Mouse (Mus musculus): ENCODE results near the gene Olfr96.
"Not testable (repeated sequence)": the region's sequence is repeated elsewhere in the genome, so short reads cannot be mapped to it uniquely, and the experiment has no call there.

Olfr96 gene

GRCm38 (mm10) chr17:37219846-37220245 lies at the start of gene Olfr96:
Gene Olfr96 (plus strand): TSS chr17:37220146.
- DNase-seq (ENCODE audit: low spot score), result no peak

GRCm38 (mm10) chr17:37185474-37185873 lies 34.5 kb upstream of the Olfr96 start:
- no peak for DNase-seq (ENCODE audit: low spot score)

- peak; percentile 58 for DNase-seq (ENCODE audit: low spot score)
Measured at GRCm38 (mm10) chr17:37190711-37191110, 29.2 kb upstream of the Olfr96 start.

GRCm38 (mm10) chr17:37193032-37193431 lies 26.9 kb upstream of the Olfr96 start:
- no peak for DNase-seq (ENCODE audit: low spot score)

GRCm38 (mm10) chr17:37193656-37194055 lies 26.3 kb upstream of the Olfr96 start, which contains the start of gene Ubd:
Gene Ubd (plus strand): TSS chr17:37193892.
- no peak for DNase-seq (ENCODE audit: low spot score)

GRCm38 (mm10) chr17:37194782-37195181 lies 25.2 kb upstream of the Olfr96 start:
- no peak for DNase-seq (ENCODE audit: low spot score)

GRCm38 (mm10) chr17:37196845-37197724 lies 22.9 kb upstream of the Olfr96 start:
- DNase-seq (ENCODE audit: low spot score), result peak; percentile 79

- DNase-seq (ENCODE audit: low spot score), result no peak
Measured at GRCm38 (mm10) chr17:37200894-37201293, 19.1 kb upstream of the Olfr96 start, which contains the start of gene Olfr94. Gene Olfr94 (minus strand): TSS chr17:37200994.

GRCm38 (mm10) chr17:37203206-37203916 lies 16.6 kb upstream of the Olfr96 start:
- DNase-seq (ENCODE audit: low spot score), result peak; percentile 93

- no peak for DNase-seq (ENCODE audit: low spot score)
Measured at GRCm38 (mm10) chr17:37203917-37204236, 16.1 kb upstream of the Olfr96 start.

GRCm38 (mm10) chr17:37210884-37211768 lies 8.8 kb upstream of the Olfr96 start:
- DNase-seq (ENCODE audit: low spot score), result peak; percentile 42

GRCm38 (mm10) chr17:37213018-37213417 lies 6.9 kb upstream of the Olfr96 start, which contains the start of gene Olfr95:
Gene Olfr95 (minus strand): TSS chr17:37213118.
- DNase-seq (ENCODE audit: low spot score), result no peak

- no peak for DNase-seq (ENCODE audit: low spot score)
Measured at GRCm38 (mm10) chr17:37218486-37218885, 1.5 kb upstream of the Olfr96 start.

- DNase-seq (ENCODE audit: low spot score), result peak; percentile 24
Measured at GRCm38 (mm10) chr17:37221879-37222278, 1.9 kb downstream of the Olfr96 start.

- not testable (repeated sequence) for DNase-seq (ENCODE audit: low spot score)
Measured at GRCm38 (mm10) chr17:37237230-37237629, 17.3 kb downstream of the Olfr96 start, which contains the start of gene Olfr97. Gene Olfr97 (minus strand): TSS chr17:37237330.

GRCm38 (mm10) chr17:37242198-37242597 lies 22.3 kb downstream of the Olfr96 start:
- no peak for DNase-seq (ENCODE audit: low spot score)

GRCm38 (mm10) chr17:37246715-37247114 lies 26.8 kb downstream of the Olfr96 start:
- peak; percentile 39 for DNase-seq (ENCODE audit: low spot score)

- no peak for DNase-seq (ENCODE audit: low spot score)
Measured at GRCm38 (mm10) chr17:37249460-37249859, 29.5 kb downstream of the Olfr96 start.

- DNase-seq (ENCODE audit: low spot score), result peak; percentile 42
Measured at GRCm38 (mm10) chr17:37250544-37250943, 30.6 kb downstream of the Olfr96 start.

- no peak for DNase-seq (ENCODE audit: low spot score)
Measured at GRCm38 (mm10) chr17:37263626-37264025, 43.7 kb downstream of the Olfr96 start, which contains the start of gene Olfr98. Gene Olfr98 (minus strand): TSS chr17:37263749.

GRCm38 (mm10) chr17:37270058-37270701 lies 50.2 kb downstream of the Olfr96 start, which contains the start of gene H2-M3:
Gene H2-M3 (plus strand): TSS chr17:37270220.
- peak; percentile 85 for DNase-seq (ENCODE audit: low spot score)

All from embryo, embryonic 10 days (tissue).